Mouse (Mus musculus) liver, postnatal 0 days (tissue): ENCODE results near the gene Lrig1.

Source experiments
- CTCF ChIP-seq: sonication (generic); IDR thresholded peaks from 2 replicates; pipeline ENCODE4 v1.5.1; 2016; ENCODE audit warnings: antibody characterized with exemption, low read depth
- EP300 ChIP-seq: IDR thresholded peaks from 2 replicates; pipeline ENCODE4 v1.6.1; 2016; ENCODE audit warnings: antibody characterized with exemption, low read depth, mild to moderate bottlenecking

GRCm38 (mm10) chr6:94620287-94620686, 79.7 kb downstream of the Lrig1 start:
- TF ChIP-seq CTCF, result no peak
- TF ChIP-seq EP300, result no peak
